Mouse (Mus musculus): ENCODE results near the gene Nol4l.
A peak's percentile ranks its signal among the peaks of the same experiment; 100 is the strongest.

Gene Nol4l

DNA sequence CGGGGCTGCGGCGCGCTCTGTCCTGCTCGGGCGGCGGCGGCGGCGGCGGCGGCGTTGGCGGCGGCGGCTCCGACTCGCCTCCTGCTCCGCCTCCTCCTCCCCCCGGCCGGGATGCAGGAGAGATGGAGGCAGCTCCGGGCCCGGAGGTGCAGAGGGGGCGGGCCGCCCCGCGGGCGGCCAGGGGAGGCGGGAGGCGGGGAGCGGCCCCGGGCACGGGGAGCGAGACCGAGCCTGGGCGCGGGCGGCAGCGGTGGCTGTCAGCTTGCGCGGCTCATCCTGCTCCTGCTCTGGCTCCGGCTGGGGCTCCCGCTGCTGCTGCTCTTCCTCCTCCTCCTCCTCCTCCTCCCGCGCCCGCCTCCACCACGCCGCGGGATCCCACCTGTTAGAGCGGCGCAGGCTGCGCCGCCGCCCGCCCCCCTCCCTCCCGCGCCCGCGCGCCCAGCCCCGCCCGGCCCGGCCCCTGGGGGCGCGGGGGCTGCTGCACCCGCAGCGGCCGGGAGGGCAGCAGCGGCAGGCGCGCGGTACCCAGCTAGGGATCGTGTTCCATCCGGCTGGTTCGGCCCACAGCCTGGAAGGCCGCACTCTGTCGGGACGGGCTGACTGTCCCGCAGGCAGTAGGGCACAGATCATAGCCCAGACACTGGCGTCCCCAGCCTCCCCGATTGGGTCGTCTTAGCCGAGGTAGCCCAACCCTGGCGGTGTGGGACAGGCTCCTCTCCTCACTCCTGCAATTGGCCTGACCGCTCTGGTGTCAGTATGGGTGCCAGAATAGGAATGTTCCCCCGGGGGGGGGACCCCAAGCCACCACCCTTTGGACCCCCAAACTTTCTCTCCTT, at the start of gene Nol4l:
Gene Nol4l (minus strand): TSS at position 41 of the 836 bp plus-strand sequence.
- DNase-seq (ENCODE audit: low spot score), result no peak

GRCm38 (mm10) chr2:153577122-153577521, 47.4 kb upstream of the Nol4l start:
- DNase-seq (ENCODE audit: low spot score), result no peak

DNA sequence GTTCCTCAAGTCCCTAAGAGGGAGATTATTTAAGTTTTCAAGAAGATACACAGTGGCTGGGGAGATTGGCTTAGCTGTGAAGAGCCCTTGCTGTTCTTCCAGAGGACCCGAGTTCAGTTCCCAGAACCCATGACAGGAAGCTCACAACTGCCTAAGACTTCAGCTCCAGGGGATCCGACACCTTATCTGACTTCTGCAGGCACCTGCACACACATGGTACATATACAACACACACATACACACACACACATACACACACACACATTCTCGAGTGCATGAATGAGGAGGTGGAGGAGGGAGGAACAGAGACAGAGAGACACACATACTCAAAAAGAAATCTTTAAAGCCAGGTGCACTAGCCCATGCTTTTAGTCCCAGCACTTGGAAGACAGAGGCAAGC, 46.4 kb upstream of the Nol4l start:
- DNase-seq (ENCODE audit: low spot score), result no peak

- DNase-seq (ENCODE audit: low spot score), result no peak
These were observed 45.8 kb upstream of the Nol4l start for GRCm38 (mm10) chr2:153575554-153575953.

DNA sequence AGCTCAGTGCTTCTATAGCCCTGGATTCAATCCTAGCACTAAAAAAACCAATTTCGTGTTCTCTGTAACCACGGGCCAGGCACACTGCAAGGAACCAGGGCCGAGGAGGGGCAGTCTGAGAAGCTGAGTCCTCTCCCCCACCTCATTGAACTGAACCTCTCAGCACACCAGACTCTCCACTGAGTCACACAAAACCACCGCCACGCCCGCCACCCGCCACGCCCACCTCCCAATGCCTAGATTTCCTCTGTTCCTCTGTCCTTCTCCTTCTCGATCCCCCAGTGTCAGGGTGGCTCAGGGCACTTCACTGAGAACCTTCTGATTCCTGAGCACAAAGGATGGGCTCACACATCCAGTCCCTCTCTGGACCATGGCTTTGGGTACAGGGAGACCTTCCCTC, 43.3 kb upstream of the Nol4l start:
- no peak for DNase-seq (ENCODE audit: low spot score)

DNA sequence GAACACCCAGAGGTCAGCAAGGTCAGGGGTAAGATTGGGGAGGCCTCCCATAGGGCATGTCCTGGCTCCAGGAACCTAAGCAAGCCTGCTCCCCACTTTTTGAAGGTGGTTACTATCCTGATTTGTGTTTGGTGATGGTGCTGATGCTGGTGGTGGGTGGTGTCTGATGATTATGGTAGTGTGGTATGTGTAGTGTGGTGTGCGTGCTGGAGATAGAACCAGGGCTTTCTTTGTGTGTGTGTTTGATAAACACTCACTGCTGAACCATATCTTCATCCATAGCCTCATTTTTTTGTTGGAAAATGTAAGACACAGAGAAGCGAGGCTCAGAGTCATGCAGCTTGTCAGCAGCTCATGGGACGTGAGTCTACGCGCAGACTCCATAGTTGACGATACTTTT, 38.8 kb upstream of the Nol4l start:
- DNase-seq (ENCODE audit: low spot score), result no peak

GRCm38 (mm10) chr2:153568013-153568412, 38.2 kb upstream of the Nol4l start:
- no peak for DNase-seq (ENCODE audit: low spot score)

GRCm38 (mm10) chr2:153564343-153564742, 34.6 kb upstream of the Nol4l start:
- DNase-seq (ENCODE audit: low spot score), result no peak

DNA sequence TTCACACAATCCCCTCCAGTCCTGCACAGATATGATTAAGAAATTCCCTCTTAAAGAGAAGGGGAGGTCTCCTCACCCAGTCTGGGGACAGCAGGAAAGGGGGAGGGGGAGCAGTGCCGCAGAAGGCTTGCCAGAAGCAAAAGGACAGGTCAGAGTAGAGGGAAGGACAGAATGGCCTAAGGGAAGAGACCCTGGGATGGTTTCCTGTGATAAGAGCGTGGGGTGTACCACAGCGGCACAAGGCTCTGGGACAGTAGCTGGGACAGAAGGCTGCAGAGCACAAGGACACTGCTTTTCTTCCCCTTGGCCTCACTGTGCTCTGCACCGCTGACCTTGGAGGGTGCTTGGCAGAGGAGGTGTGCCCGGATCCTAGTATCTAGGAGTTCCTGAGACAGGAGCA, 31.8 kb upstream of the Nol4l start:
- DNase-seq (ENCODE audit: low spot score), result no peak

DNA sequence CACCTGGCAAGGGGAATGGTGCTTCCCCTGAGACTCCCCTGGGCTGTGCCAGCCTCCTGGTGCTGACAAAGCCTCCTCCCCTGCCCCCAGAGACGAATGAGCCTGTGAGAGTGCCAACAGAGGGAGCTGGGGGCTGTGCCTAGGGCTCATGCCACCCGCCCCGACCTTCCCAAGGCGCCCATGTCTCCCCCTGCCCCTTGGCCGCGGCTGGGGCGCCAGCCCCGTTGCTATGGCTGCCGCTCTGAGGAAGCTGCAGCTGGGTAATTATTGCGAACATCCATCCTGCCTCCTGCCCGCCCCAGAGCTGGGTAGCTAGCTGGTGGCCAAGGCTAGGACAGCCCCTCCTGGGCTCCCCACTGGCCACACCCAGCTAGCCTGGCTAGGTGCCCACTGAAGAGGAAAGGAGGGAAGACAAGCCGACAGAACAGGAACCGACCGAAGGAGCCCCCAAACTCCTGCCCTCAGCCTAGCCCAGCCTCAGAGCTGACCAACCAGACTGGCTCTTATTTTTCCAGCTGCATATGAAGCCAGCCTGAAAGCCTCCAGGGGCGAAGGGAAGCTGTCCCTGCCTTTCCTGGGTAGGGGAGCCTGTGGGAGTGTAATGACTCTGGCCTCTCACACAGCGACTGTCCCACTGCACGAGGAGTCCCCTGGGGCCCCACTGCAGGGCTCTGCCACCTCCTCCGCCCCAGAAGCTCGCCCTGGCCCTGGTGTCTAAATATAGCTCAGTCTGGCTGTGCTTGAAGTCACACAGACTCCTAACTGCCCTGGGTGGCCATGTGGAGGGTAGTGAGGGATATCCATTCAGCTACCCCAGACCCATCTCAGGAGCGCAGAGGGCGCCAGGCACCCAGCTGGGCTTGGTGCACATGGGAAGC, 31.1 kb upstream of the Nol4l start:
- DNase-seq (ENCODE audit: low spot score), result peak; percentile 46

DNA sequence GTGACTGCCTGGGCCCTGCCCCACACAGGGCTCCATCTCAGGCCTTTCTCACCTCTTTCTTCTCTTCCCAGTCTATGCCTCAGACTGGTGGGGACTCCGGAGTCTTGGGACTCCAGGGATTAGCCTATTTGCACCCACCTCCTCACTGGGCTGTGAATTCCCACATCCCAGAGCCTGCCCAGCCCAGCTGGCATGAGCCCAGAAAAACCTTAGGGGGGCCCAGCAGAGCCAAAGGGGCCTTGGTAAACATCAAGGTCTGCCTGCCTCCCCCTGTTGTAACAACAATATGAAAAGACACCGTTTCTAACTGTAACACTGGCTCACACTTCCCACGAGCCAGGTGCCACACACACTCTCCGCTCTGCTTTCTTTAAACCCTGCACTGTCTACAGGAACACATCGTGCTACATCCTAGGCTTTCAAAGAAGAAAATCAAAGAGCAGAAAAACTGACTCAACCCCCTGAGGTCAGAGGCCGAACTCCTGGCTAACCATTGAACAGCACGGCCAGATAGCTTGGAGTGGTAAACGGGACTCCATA, 29.9 kb upstream of the Nol4l start:
- no peak for DNase-seq (ENCODE audit: low spot score)

DNA sequence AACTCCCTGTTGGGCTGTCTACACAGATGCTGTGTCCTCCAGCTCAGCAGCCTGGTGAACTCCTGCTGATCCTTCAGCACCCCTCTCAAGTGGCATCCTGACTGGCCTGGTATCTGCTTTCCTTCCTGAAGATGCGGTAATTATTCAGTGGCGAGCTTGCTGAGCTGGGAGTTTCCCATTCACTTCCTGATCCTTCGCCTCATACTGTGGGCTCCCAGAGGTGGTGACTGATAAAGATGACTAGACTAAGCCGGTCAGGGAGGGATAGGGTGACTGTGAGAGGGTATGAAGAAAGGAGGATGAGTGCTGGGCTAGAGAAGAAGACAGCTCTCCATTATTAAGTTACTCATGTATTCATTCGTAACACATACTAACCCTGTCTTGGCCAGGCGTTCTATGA, 28.7 kb upstream of the Nol4l start:
- no peak for DNase-seq (ENCODE audit: low spot score)

DNA sequence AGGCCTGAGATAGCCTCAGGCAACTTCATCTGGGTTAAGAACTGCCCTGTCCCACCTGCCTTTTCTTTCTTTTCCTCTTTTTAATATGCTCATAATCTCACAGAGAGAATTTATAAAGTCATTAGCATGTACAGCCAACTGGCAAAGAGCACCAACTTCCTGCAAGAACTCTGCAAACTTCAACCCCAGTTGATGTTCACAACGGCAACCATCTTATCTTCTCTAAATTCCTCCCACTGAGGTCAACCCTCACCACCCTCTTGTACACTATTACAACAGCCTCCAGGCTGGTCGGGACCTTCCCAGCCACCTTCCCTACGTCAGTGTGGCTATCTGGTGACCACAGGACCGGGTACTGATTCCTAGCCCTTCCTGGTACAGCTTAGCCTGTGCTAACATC, 27.5 kb upstream of the Nol4l start:
- no peak for DNase-seq (ENCODE audit: low spot score)

DNA sequence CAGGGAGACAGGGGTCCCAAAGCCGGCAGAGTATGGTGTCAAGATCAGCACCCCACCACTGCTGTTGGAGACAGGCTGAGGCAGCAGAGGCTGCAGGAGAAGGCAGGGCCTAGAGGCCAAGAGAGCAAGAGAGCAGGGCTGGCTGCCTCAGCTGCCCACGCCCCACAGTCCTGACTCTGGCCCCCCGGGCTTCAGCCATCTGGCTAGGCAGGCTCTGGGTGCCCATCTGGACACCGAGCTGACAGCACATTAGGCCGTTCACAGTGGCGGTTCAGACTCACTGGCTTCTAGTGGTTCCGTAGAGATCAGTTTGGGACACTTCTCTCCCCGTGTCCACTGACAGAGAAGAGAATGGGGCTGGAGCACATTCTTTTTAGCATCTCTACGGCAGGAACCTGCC, 26.4 kb upstream of the Nol4l start:
- no peak for DNase-seq (ENCODE audit: low spot score)

GRCm38 (mm10) chr2:153554543-153554942, 24.8 kb upstream of the Nol4l start:
- no peak for DNase-seq (ENCODE audit: low spot score)

GRCm38 (mm10) chr2:153549486-153549885, 19.7 kb upstream of the Nol4l start:
- no peak for DNase-seq (ENCODE audit: low spot score)

DNA sequence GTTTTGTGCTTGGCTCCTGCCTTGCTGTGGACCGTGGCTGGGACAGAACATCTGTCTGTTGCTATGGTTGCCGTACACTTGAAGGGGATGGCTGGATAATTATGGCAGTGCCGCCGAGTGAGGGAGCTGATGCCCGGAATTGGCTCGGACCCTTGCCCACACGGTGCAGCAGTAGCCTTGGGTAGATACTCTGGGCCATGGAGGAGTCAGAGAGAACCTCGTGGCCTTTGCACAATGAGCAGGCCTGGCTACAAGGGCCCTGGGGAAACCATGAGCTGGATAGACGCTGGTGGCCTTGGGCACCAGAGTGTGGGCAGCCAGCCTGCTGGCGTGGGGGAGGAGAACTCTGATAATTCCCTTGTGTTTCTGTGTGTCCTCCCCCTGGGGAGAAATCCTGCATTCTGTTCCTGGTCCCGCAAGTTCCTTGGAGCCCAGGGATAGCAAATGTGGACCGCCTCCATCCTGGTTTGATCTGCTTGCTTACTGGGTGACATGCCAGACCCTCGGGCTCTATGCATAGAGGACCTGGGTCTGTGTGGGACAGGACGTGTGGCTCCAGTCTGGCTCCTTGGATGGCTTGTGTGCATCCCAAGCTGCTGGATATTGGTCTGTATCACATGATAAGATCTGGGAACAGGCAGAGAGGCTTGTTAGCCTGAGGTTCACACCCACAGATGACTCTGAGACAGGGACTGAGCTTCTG, 18.6 kb upstream of the Nol4l start:
- no peak for DNase-seq (ENCODE audit: low spot score)

GRCm38 (mm10) chr2:153547633-153548032, 17.9 kb upstream of the Nol4l start:
- DNase-seq (ENCODE audit: low spot score), result no peak

- DNase-seq (ENCODE audit: low spot score), result no peak
These were observed 17.2 kb upstream of the Nol4l start for GRCm38 (mm10) chr2:153546972-153547371.

GRCm38 (mm10) chr2:153546471-153546870, 16.7 kb upstream of the Nol4l start:
- DNase-seq (ENCODE audit: low spot score), result no peak

DNA sequence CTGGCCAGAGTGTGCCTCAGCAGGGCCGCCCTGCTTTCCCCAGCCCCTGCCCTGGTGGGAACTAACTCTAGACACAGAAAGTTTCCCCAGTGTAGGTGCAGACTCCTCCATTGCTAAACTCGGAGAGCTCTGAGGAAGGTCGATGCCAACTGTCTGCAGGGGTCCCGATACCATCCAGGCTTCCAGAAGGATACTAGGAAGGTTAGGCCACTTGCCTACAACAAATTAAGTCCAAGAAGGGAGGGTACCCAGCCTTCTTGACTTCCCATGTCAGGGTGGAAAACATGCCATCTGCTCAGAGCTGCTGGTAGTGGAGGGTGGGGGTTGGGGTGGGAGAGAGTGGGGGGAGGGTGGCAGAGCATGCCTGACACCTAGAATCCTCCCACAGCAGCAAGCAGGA, 15.0 kb upstream of the Nol4l start:
- DNase-seq (ENCODE audit: low spot score), result no peak

Measured in MN1 (cell line).